Mouse (Mus musculus) liver, embryonic 12.5 days (tissue): Measurements from ENCODE around the gene Cnfn. TPM values are rescaled to one million over a fixed set of nuclear protein-coding genes. Genes with fewer than 3 reads are reported as not detected.
"Not testable (repeated sequence)": the region's sequence is repeated elsewhere in the genome, so short reads cannot be mapped to it uniquely, and the experiment has no call there.

Source experiments
- ATAC-seq: fragments of 200-750 bp; cut with Nextera tagmentation; 2 replicates; pipeline ENCODE4 v1.8.0; 2017; ENCODE audit warnings: moderate number of reproducible peaks, mild to moderate bottlenecking, moderate library complexity
- H3K27ac ChIP-seq: fragments of 300-500 bp; sonication (generic); 2 replicates; pipeline ENCODE4 v1.5.1; 2016; ENCODE audit warnings: mild to moderate bottlenecking
- H3K27me3 ChIP-seq: fragments of 300-500 bp; sonication (generic); replicated peaks from 2 replicates; pipeline ENCODE4 v1.6.1; 2016; ENCODE audit warnings: mild to moderate bottlenecking, moderate library complexity
- H3K36me3 ChIP-seq: fragments of 300-500 bp; sonication (generic); 2 replicates; pipeline ENCODE4 v1.6.1; 2016; ENCODE audit warnings: mild to moderate bottlenecking, moderate library complexity
- H3K4me1 ChIP-seq: fragments of 300-500 bp; sonication (generic); 2 replicates; pipeline ENCODE4 v1.6.1; 2016
- H3K4me2 ChIP-seq: fragments of 300-500 bp; sonication (generic); 2 replicates; pipeline ENCODE4 v1.6.1; 2016; ENCODE audit warnings: mild to moderate bottlenecking, moderate library complexity
- H3K4me3 ChIP-seq: fragments of 300-500 bp; sonication (generic); 2 replicates; pipeline ENCODE4 v1.5.1; 2016; ENCODE audit warnings: mild to moderate bottlenecking, moderate library complexity
- H3K9ac ChIP-seq: fragments of 300-500 bp; sonication (generic); 2 replicates; pipeline ENCODE4 v1.6.1; 2016; ENCODE audit warnings: mild to moderate bottlenecking, moderate library complexity
- H3K9me3 ChIP-seq: fragments of 300-500 bp; sonication (generic); replicated peaks from 2 replicates; pipeline ENCODE4 v1.6.1; 2016; ENCODE audit warnings: mild to moderate bottlenecking, moderate library complexity
- WGBS: fragments of 180-500 bp; shearing (Covaris S2); methylation state at CpG from one replicate; pipeline ENCODE4 v1.1.7; 2016; ENCODE audit not compliant: insufficient replicate concordance; 5-methylcytosine and 5-hydroxymethylcytosine counted together
- polyA plus RNA-seq: library from polyadenylated mRNA; unstranded; fragments of >200 nt; fragmentation: Nextera tagmentation; extraction: Ambion mirVana; gene quantifications from 2 replicates; pipeline ENCODE4 v1.2.1, GENCODE M21; 2016

Gene Cnfn
- not detected in 2 replicates for polyA plus RNA-seq

GRCm38 (mm10) chr7:25369058-25369749, at the start of gene Cnfn:
Gene Cnfn, minus strand, starts transcription at chr7:25369724.
- H3K9ac ChIP-seq, result no peak within 1 kb of the TSS
- H3K4me3 ChIP-seq, result no peak within 1 kb of the TSS
- no peak for ATAC-seq
- no peak within 1 kb of the TSS for H3K27ac ChIP-seq
- no peaks in the 10 kb centered on the region for H3K4me1 ChIP-seq
- no peaks in the 10 kb centered on the region for H3K36me3 ChIP-seq
- peaks cover 67% of the 10 kb centered on the region for H3K27me3 ChIP-seq
- no peaks in the 10 kb centered on the region for H3K9me3 ChIP-seq
- 41% methylated on average over 12 of the region's 12 CpGs for WGBS
- H3K4me2 ChIP-seq, result no peak within 1 kb of the TSS

GRCm38 (mm10) chr7:25417597-25417996, 48.1 kb upstream of the Cnfn start:
- 45% methylated on average over 1 of the region's 1 CpGs for WGBS
- peaks cover 10% of the 10 kb centered on the region for H3K27me3 ChIP-seq
- no peaks in the 10 kb centered on the region for H3K36me3 ChIP-seq
- H3K4me3 ChIP-seq, result no peak overlapping the region
- no peaks in the 10 kb centered on the region for H3K4me1 ChIP-seq
- H3K9ac ChIP-seq, result no peak overlapping the region
- H3K27ac ChIP-seq, result no peak overlapping the region
- H3K9me3 ChIP-seq, result no peaks in the 10 kb centered on the region
- no peak for ATAC-seq
- no peak overlapping the region for H3K4me2 ChIP-seq

DNA sequence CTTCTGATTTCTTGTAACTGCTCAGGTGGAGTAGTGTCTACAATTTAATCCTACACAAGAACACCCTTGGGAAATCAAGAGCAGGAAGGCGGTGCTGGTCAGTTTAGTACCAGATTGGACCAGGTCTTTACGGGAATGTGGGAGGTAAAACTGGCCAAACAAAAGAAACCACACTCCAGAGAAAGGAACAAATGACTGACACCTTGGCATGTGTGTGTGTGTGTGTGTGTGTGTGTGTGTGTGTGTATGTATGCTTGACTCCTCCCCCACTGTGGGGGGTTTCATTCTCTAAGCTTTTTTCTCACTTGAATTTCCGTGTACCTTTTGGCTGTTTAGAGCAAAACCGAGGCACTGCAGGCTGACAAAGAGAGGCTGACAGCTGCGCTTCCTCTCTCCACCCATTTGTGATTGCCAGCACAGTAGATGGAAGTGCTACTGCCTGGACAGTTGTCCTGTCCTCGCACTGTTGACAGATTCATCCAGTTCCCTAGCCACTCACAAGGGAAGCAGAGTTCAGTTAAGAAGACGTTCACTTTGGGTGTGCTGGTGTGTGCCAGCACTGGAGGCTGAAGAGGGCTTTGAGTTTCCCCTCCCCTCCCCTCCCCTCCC, 43.4 kb upstream of the Cnfn start, which contains the start of gene Cxcl17:
Gene Cxcl17 (minus strand): TSS at position 54 of the 609 bp plus-strand sequence.
- no peak for ATAC-seq
- Histone ChIP-seq H3K36me3 (no peaks in the 10 kb centered on the region), H3K9me3 (no peaks in the 10 kb centered on the region), H3K27ac (no peak within 1 kb of the TSS), H3K9ac (no peak within 1 kb of the TSS), H3K27me3 (no peaks in the 10 kb centered on the region), H3K4me1 (no peaks in the 10 kb centered on the region), H3K4me2 (no peak within 1 kb of the TSS), H3K4me3 (no peak within 1 kb of the TSS)
- WGBS, result 33% methylated on average over 7 of the region's 7 CpGs

GRCm38 (mm10) chr7:25411861-25412260, 42.3 kb upstream of the Cnfn start:
- H3K4me3 ChIP-seq, result no peak overlapping the region
- no peak overlapping the region for H3K27ac ChIP-seq
- no peaks in the 10 kb centered on the region for H3K4me1 ChIP-seq
- H3K9me3 ChIP-seq, result no peaks in the 10 kb centered on the region
- no peaks in the 10 kb centered on the region for H3K36me3 ChIP-seq
- H3K4me2 ChIP-seq, result no peak overlapping the region
- no peak overlapping the region for H3K9ac ChIP-seq
- no peaks in the 10 kb centered on the region for H3K27me3 ChIP-seq
- ATAC-seq, result no peak
- 62% methylated on average over 3 of the region's 3 CpGs for WGBS

DNA sequence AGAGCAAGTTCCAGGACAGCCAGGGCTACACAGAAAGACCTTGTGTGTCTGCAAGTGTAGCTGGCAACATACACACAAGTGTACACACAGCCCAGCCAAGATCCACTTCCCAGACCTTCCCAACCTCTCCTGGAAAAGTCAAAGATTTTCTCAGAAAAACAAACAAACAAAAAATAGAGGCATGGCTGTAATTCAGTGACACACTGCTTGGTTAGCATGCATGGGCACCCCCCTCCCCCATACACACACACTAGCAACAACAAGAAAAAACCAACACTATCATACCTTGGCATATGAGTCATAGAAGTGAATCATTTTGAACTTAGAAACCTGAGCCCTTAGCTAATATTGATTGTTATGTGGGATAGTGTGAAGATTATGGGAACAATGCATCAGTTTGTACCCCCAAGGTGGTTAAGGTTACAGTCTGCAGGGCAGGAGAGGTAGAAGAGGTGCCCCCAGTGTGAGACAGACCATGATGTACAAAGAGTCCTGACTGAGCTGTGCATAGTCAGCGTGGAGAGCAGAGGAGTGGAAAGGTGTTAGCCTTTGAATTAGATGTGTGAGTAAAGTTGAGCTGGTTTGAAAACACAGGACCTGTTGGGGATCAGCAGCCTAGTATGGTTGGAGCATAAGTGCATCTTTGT, 41.6 kb upstream of the Cnfn start:
- Histone ChIP-seq H3K9me3 (no peaks in the 10 kb centered on the region), H3K36me3 (no peaks in the 10 kb centered on the region), H3K9ac (no peak overlapping the region), H3K4me3 (no peak overlapping the region), H3K27me3 (no peaks in the 10 kb centered on the region), H3K27ac (no peak overlapping the region), H3K4me1 (no peaks in the 10 kb centered on the region), H3K4me2 (no peak overlapping the region)
- 64% methylated on average over 1 of the region's 1 CpGs for WGBS
- no peak for ATAC-seq

DNA sequence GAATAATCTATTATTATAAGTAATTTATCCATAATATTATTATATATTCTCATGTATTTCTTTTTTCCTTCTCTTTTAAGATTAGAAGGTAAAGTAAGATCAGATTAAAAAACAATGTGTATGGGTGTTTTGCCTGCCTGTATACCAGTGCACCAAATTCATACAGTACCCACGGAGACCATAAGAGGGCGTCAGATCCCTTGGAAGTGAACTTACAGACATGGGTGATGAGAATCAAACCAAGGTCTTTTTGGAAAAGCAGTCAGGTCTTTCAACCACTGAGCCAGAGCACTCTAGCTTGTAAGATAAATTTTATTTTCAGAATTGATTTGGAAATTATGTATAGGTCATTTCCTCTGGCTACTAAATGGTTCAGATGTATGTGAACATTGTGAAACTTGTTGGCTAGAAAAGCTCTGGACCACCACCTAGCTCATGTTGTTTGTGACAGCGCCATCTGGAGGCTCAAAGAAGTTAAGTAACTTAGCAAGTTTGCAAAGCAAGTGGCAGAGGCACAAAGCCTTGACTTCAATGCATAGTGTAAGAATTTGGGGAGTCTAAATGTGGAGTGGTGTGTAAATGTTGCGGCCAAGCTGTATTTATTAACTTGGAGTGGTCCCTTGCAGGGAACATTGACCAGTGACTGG, 39.7 kb upstream of the Cnfn start:
- Histone ChIP-seq H3K9ac (no peak overlapping the region), H3K4me1 (no peaks in the 10 kb centered on the region), H3K27me3 (no peaks in the 10 kb centered on the region), H3K9me3 (no peaks in the 10 kb centered on the region), H3K4me2 (no peak overlapping the region), H3K4me3 (no peak overlapping the region), H3K27ac (no peak overlapping the region), H3K36me3 (no peaks in the 10 kb centered on the region)
- WGBS, result 35% methylated on average over 4 of the region's 4 CpGs
- no peak for ATAC-seq

DNA sequence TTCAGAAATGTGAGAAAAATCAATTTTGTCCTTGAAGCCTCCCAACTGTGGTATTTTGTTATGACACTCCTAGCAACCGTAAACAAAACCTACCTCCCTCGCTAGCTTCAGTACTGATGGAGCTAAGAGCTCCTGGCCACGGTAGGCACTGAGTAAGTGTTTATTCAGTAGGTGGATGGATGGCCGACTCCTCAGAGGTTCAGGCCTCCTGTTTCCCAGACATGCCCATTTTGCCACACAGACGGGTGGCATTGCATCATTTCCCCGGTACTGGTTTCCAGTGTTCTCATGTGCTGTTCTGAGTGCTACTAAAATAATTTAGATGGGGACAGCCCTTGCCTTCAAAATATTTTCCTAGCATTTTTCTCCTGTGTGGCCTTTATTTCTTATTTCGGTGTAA, 36.9 kb upstream of the Cnfn start:
- no peaks in the 10 kb centered on the region for H3K9me3 ChIP-seq
- no peak overlapping the region for H3K27ac ChIP-seq
- 63% methylated on average over 7 of the region's 7 CpGs for WGBS
- no peaks in the 10 kb centered on the region for H3K36me3 ChIP-seq
- H3K4me1 ChIP-seq, result peaks cover 11% of the 10 kb centered on the region
- ATAC-seq, result no peak
- no peak overlapping the region for H3K4me3 ChIP-seq
- H3K4me2 ChIP-seq, result no peak overlapping the region
- no peak overlapping the region for H3K9ac ChIP-seq
- H3K27me3 ChIP-seq, result no peaks in the 10 kb centered on the region

- Histone ChIP-seq H3K27me3 (no peaks in the 10 kb centered on the region), H3K9me3 (no peaks in the 10 kb centered on the region), H3K9ac (no peak overlapping the region), H3K27ac (no peak overlapping the region), H3K36me3 (no peaks in the 10 kb centered on the region), H3K4me2 (no peak overlapping the region), H3K4me1 (peaks cover 11% of the 10 kb centered on the region), H3K4me3 (no peak overlapping the region)
- ATAC-seq, result peak; percentile 68
- 0% methylated on average over 2 of the region's 2 CpGs for WGBS
Observed at GRCm38 (mm10) chr7:25402671-25403101, 33.2 kb upstream of the Cnfn start.

DNA sequence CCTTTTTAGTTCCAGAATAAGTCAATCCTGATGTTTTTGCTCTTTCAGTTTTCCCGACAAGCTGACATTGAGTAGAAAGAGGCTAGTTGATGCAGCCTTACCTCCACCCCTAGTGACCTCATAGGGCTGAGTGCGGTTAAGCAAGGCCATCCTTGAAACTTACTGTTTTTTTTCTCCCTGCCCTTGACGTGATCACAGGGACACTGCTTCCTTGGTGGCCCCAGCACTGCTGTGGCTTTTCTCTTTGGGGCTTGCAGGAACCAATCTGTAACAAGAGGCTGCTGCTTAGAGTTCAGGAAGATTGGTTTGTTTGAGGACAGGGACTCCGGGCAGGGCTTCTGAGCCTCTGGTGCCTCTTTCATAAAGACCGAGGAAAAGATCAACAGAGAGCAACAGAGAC, 32.5 kb upstream of the Cnfn start:
- Histone ChIP-seq H3K27me3 (no peaks in the 10 kb centered on the region), H3K27ac (no peak overlapping the region), H3K36me3 (no peaks in the 10 kb centered on the region), H3K9ac (no peak overlapping the region), H3K4me2 (no peak overlapping the region), H3K9me3 (no peaks in the 10 kb centered on the region), H3K4me3 (no peak overlapping the region), H3K4me1 (peaks cover 11% of the 10 kb centered on the region)
- WGBS, result 53% methylated on average over 5 of the region's 5 CpGs
- no peak for ATAC-seq

DNA sequence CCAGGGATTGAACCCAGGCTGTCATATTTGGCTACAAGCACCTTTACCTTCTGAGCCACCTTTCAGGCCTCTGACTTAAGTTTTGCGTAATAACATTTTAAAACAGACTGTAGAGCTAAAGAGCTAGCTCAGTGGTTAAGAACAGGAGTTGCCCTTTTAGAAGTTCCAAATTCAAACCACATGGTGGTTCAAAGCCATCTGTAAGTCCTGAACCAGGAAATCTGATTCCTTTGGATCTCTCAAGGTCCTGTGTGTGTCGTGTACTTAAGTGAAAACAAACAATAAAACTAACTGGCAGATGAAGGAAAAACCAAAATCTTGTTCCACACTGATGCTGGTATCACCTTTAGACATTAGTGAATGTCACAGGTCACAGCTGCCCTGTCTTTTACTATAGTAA, 32.0 kb upstream of the Cnfn start:
- ATAC-seq, result no peak
- H3K4me3 ChIP-seq, result no peak overlapping the region

DNA sequence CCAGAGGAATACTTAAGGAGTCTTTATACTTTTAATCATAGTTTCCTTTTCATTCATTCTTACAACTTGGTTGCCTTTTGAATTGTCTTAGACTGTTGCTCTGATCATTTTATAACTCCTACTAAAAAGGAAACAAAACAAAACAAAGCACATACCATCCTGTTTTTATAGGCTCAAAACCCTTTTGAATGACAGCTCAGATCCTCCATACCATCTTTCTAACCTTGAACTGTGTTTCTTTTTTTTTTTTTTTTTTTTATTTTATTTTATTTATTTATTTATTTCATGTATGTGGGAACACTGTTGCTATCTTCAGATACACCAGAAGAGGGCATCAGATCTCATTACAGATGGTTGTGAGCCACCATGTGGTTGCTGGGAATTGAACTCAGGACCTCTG, 29.5 kb upstream of the Cnfn start:
- H3K9ac ChIP-seq, H3K27me3 ChIP-seq, ATAC-seq, H3K4me3 ChIP-seq, H3K27ac ChIP-seq, H3K4me2 ChIP-seq, H3K9me3 ChIP-seq, H3K36me3 ChIP-seq: not testable (repeated sequence)
- peaks cover 35% of the 10 kb centered on the region for H3K4me1 ChIP-seq

More for the DNA sequence above, 32.0 kb upstream of the Cnfn start:
- Histone ChIP-seq H3K4me2 (no peak overlapping the region), H3K27ac (no peak overlapping the region), H3K4me1 (peaks cover 13% of the 10 kb centered on the region), H3K27me3 (no peaks in the 10 kb centered on the region), H3K9ac (no peak overlapping the region), H3K9me3 (no peaks in the 10 kb centered on the region), H3K36me3 (no peaks in the 10 kb centered on the region)
- WGBS, result 69% methylated on average over 2 of the region's 2 CpGs

GRCm38 (mm10) chr7:25398610-25399009, 29.1 kb upstream of the Cnfn start, which contains the start of gene Lipe:
Gene Lipe, minus strand, starts transcription at chr7:25398710.
- Histone ChIP-seq H3K9me3 (no peaks in the 10 kb centered on the region), H3K27ac (no peak within 1 kb of the TSS), H3K27me3 (0 out of 2 replicates have a peak, but pooled peaks cover 3% of the 10 kb centered on the region), H3K4me1 (peaks cover 39% of the 10 kb centered on the region), H3K36me3 (no peaks in the 10 kb centered on the region), H3K4me2 (no peak within 1 kb of the TSS), H3K9ac (no peak within 1 kb of the TSS), H3K4me3 (no peak within 1 kb of the TSS)
- WGBS, result 81% methylated on average over 1 of the region's 1 CpGs
- no peak for ATAC-seq
